Mouse (Mus musculus): ENCODE data around the gene Tgfbi. TPM values are rescaled to one million over a fixed set of nuclear protein-coding genes. Genes with fewer than 3 reads are reported as not detected.

The Tgfbi gene
- polyA plus RNA-seq, 1 experiment = 3.8 TPM

DNA sequence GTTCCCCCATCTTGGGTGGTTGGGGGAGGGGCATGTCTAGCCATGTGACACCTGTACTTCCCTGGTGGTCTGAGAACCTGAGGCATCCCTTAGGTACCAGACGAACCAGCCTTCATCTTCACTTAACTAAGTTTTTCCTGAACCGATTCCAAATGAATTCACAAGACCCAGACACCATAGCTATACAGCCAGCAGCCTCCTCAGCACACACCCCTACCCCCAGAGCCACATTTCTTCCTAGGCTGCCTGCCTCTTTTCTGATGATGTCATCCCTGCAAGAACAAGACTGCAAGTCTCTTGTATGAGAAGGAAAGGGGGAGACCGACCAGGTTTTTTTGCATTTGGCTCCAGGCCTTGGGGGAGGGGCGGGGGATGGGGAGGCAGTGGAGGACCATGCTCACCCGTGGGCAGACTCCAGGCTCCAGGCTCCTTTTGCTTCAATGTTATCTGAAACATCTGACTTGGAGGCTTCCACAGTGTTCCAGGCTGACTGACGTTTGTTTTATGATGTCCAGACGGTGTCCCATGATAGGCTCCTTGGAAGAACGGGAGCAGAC lies 13.0 kb downstream of the Tgfbi start:
- no peaks in the 10 kb centered on the region for H3K4me1 ChIP-seq (ENCODE audit: control insufficient read depth, insufficient read depth, low read length)
- H3K27ac ChIP-seq (ENCODE audit: insufficient read depth, low read length) = no peak overlapping the region
- H3K4me3 ChIP-seq (ENCODE audit: insufficient read depth, low read length) = no peak overlapping the region
- TF ChIP-seq CTCF (IDR thresholded peaks at IDR 0.05; ENCODE audit: extremely low read depth, insufficient read depth, low read length) = no peak
- no peak for TF ChIP-seq POLR2A (IDR thresholded peaks at IDR 0.05; ENCODE audit: extremely low read depth, insufficient read depth, low read length)

DNA sequence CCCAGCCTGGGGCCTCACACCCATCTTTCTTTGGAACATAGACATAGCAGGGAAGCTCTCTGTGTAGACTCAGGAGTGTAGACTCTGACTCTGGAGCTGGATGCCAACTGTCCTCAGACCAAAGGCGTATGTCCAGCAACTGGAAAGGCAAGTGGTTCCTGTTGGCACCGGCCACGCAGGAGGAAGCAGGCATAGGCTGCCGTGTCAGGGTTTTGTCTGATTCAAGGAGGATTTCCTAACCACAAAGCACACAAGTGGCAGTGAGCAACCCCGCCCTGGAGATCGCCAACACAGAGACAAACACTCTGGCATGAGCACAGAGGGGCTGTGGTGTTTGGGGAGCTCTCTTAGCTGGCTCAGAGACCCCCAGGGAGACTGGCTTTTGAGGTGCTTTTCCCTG lies 17.2 kb downstream of the Tgfbi start:
- Histone ChIP-seq H3K27ac (ENCODE audit: insufficient read depth, low read length) (no peak overlapping the region), H3K4me1 (ENCODE audit: control insufficient read depth, insufficient read depth, low read length) (no peaks in the 10 kb centered on the region), H3K4me3 (ENCODE audit: insufficient read depth, low read length) (no peak overlapping the region)
- no peak for TF ChIP-seq POLR2A (IDR thresholded peaks at IDR 0.05; ENCODE audit: extremely low read depth, insufficient read depth, low read length)
- TF ChIP-seq CTCF (IDR thresholded peaks at IDR 0.05; ENCODE audit: extremely low read depth, insufficient read depth, low read length) = no peak

- Histone ChIP-seq H3K4me1 (ENCODE audit: control insufficient read depth, insufficient read depth, low read length) (no peaks in the 10 kb centered on the region), H3K4me3 (ENCODE audit: insufficient read depth, low read length) (no peak overlapping the region), H3K27ac (ENCODE audit: insufficient read depth, low read length) (no peak overlapping the region)
- TF ChIP-seq CTCF (IDR thresholded peaks at IDR 0.05; ENCODE audit: extremely low read depth, insufficient read depth, low read length) (no peak), POLR2A (IDR thresholded peaks at IDR 0.05; ENCODE audit: extremely low read depth, insufficient read depth, low read length) (no peak)
Measured at GRCm38 (mm10) chr13:56630081-56630480, 20.8 kb downstream of the Tgfbi start.

DNA sequence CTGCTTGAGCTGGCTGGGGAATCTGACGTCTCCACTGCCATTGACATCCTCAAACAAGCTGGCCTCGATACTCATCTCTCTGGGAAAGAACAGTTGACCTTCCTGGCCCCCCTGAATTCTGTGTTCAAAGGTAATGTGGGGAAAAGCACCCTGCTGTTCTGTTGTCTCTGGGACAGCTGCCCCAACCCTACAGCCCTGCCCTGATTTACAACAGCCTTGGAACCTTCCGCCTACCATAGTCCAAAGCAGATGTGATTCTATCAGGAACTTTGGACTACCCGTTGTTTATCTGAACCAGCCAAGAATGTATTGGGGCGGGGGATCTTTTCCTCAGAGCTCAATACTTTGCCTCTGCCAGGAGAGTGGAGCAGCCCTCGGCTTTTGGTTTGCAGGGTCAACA lies 21.2 kb downstream of the Tgfbi start:
- H3K4me3 ChIP-seq (ENCODE audit: insufficient read depth, low read length) = no peak overlapping the region
- H3K4me1 ChIP-seq (ENCODE audit: control insufficient read depth, insufficient read depth, low read length) = no peaks in the 10 kb centered on the region
- no peak overlapping the region for H3K27ac ChIP-seq (ENCODE audit: insufficient read depth, low read length)
- TF ChIP-seq CTCF (IDR thresholded peaks at IDR 0.05; ENCODE audit: extremely low read depth, insufficient read depth, low read length) = no peak
- TF ChIP-seq POLR2A (IDR thresholded peaks at IDR 0.05; ENCODE audit: extremely low read depth, insufficient read depth, low read length) = no peak

- no peak for TF ChIP-seq CTCF (IDR thresholded peaks at IDR 0.05; ENCODE audit: extremely low read depth, insufficient read depth, low read length)
- TF ChIP-seq POLR2A (IDR thresholded peaks at IDR 0.05; ENCODE audit: extremely low read depth, insufficient read depth, low read length) = no peak
- Histone ChIP-seq H3K4me3 (ENCODE audit: insufficient read depth, low read length) (no peak overlapping the region), H3K27ac (ENCODE audit: insufficient read depth, low read length) (no peak overlapping the region), H3K4me1 (ENCODE audit: control insufficient read depth, insufficient read depth, low read length) (no peaks in the 10 kb centered on the region)
Measured at GRCm38 (mm10) chr13:56631332-56631731, 22.0 kb downstream of the Tgfbi start.

DNA sequence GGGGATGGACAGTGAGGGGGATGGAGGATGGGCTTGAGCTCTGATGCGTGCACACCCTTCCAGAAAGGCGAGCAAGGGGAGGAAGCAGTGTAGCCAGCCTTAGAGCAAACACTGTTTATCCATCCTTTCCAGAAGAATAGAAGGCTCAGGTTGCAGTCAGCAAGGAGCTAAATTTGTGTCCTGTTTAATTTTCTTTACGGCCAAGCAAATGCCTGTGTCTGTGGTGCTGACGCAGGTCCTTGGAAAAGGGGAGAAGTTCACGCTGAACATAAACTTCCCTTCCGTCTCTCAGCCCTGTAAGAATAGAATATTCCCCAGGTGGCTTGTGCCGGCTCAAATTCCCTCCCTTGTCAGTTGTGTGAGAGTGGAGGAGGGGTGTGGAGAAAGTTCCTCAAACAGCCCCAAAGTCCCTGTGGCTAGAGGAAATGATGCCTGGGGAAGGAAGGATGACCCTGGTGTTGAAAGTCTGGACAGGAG lies 24.9 kb downstream of the Tgfbi start:
- TF ChIP-seq POLR2A (IDR thresholded peaks at IDR 0.05; ENCODE audit: extremely low read depth, insufficient read depth, low read length) (no peak), CTCF (IDR thresholded peaks at IDR 0.05; ENCODE audit: extremely low read depth, insufficient read depth, low read length) (no peak)
- H3K27ac ChIP-seq (ENCODE audit: insufficient read depth, low read length) = no peak overlapping the region
- no peak overlapping the region for H3K4me3 ChIP-seq (ENCODE audit: insufficient read depth, low read length)
- H3K4me1 ChIP-seq (ENCODE audit: control insufficient read depth, insufficient read depth, low read length) = no peaks in the 10 kb centered on the region

GRCm38 (mm10) chr13:56634920-56635319 lies 25.6 kb downstream of the Tgfbi start:
- H3K4me3 ChIP-seq (ENCODE audit: insufficient read depth, low read length) = no peak overlapping the region
- H3K4me1 ChIP-seq (ENCODE audit: control insufficient read depth, insufficient read depth, low read length) = no peaks in the 10 kb centered on the region
- TF ChIP-seq POLR2A (IDR thresholded peaks at IDR 0.05; ENCODE audit: extremely low read depth, insufficient read depth, low read length) = no peak
- TF ChIP-seq CTCF (IDR thresholded peaks at IDR 0.05; ENCODE audit: extremely low read depth, insufficient read depth, low read length) = no peak
- no peak overlapping the region for H3K27ac ChIP-seq (ENCODE audit: insufficient read depth, low read length)

DNA sequence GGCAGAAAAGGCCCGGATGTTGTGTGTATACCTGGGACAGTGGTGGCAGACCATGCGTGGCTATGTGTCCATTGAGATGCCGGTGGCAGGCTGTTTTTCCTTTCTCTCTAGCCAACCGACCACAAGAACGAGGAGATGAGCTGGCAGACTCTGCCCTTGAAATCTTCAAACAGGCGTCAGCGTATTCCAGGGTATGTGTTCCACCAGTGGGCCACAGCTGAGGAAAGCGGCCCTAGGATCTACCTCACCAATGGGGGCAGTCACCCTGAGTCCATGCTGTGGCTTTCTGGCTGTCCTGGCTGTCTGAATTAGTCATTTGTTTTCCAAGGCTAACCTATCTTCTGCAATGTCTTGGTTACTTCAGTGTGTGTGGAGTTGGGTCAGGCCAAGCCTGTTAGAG lies 27.7 kb downstream of the Tgfbi start:
- Histone ChIP-seq H3K4me3 (ENCODE audit: insufficient read depth, low read length) (no peak overlapping the region), H3K4me1 (ENCODE audit: control insufficient read depth, insufficient read depth, low read length) (no peaks in the 10 kb centered on the region), H3K27ac (ENCODE audit: insufficient read depth, low read length) (no peak overlapping the region)
- no peak for TF ChIP-seq POLR2A (IDR thresholded peaks at IDR 0.05; ENCODE audit: extremely low read depth, insufficient read depth, low read length)
- TF ChIP-seq CTCF (IDR thresholded peaks at IDR 0.05; ENCODE audit: extremely low read depth, insufficient read depth, low read length) = no peak

DNA sequence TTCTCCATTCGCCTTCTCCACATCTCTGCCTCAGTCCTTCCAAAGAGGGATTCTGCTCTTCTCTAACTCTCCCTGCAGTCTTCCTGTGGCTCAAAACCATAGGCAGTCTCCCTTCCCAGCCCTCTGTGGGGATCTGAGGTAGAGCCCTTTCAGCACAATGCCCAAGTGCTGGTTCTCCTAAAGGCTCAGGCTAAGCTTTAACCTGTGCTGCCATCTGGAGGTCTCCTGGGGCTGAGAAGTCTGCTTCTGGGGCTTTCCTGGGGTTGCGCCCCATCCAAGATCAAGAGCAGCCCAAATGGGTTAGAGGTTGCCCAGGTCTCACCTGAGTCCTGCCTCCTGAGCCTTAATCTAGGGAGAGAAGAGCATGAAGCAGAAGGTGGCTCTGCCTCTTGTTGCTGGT lies 32.4 kb downstream of the Tgfbi start:
- Histone ChIP-seq H3K27ac (ENCODE audit: insufficient read depth, low read length) (no peak overlapping the region), H3K4me1 (ENCODE audit: control insufficient read depth, insufficient read depth, low read length) (no peaks in the 10 kb centered on the region), H3K4me3 (ENCODE audit: insufficient read depth, low read length) (no peak overlapping the region)
- TF ChIP-seq CTCF (IDR thresholded peaks at IDR 0.05; ENCODE audit: extremely low read depth, insufficient read depth, low read length) (peak; percentile 55), POLR2A (IDR thresholded peaks at IDR 0.05; ENCODE audit: extremely low read depth, insufficient read depth, low read length) (no peak)

GRCm38 (mm10) chr13:56644031-56644430 lies 34.7 kb downstream of the Tgfbi start:
- TF ChIP-seq POLR2A (IDR thresholded peaks at IDR 0.05; ENCODE audit: extremely low read depth, insufficient read depth, low read length) = no peak
- no peak for TF ChIP-seq CTCF (IDR thresholded peaks at IDR 0.05; ENCODE audit: extremely low read depth, insufficient read depth, low read length)
- Histone ChIP-seq H3K4me3 (ENCODE audit: insufficient read depth, low read length) (no peak overlapping the region), H3K4me1 (ENCODE audit: control insufficient read depth, insufficient read depth, low read length) (no peaks in the 10 kb centered on the region), H3K27ac (ENCODE audit: insufficient read depth, low read length) (no peak overlapping the region)
